In the genomic region with DNA sequence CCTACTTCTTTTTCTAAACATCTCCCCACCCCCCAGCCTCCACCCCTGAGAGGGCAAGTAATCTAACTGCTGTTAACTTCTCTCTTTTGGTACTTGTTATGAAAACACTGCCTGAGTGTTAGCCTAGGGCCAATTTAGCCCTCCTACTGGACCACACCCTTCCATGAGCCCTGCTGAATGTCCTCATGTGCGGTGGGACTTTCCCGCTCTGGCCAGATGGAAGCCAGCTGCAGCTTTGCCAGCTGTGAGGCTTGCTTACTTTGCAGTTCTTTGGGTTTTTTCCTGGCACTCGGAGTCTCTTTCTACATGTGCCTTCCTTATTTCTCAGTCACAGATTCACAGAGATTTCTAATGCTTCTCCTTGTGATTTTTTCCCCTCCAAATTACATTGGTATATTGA, we compare ENCODE assay signal across 10 mouse cellular contexts. TPM values are rescaled to one million over a fixed set of nuclear protein-coding genes. Genes with fewer than 3 reads are reported as not detected.
DNase-seq lines count a peak whose midpoint lies in the region; ATAC-seq lines count a peak whose summit lies in the region.
"Had no signal": no experiment of that assay in that cellular context is flagged by ENCODE, and none has a peak within 500 bp of the region (broad histone marks: within the 10 kb centered on the region; RNA-seq: fewer than 3 reads in every experiment).

No protein-coding gene starts in this region.

- no peak overlapping the region for H3K4me2 ChIP-seq in forebrain, embryonic 14.5 days (ENCODE audit: low read length)
- H3K4me2 ChIP-seq: neural tube, embryonic 15.5 days had no signal

- H3K36me3 ChIP-seq in forebrain, embryonic 14.5 days (ENCODE audit: control insufficient read depth, insufficient read depth, low read length): no peaks in the 10 kb centered on the region
- H3K36me3 ChIP-seq: neural tube, embryonic 15.5 days had no signal

- H3K9me3 ChIP-seq in forebrain, embryonic 14.5 days (replicated peaks; ENCODE audit: control insufficient read depth, low read length): no peaks in the 10 kb centered on the region
- H3K9me3 ChIP-seq: neural tube, embryonic 15.5 days had no signal

- H3K27ac ChIP-seq in forebrain, embryonic 14.5 days (ENCODE audit: low read depth, low read length): no peak overlapping the region
- H3K27ac ChIP-seq: neural tube, embryonic 15.5 days had no signal

- no peak overlapping the region for H3K9ac ChIP-seq in forebrain, embryonic 14.5 days (ENCODE audit: low read length)
- H3K9ac ChIP-seq: neural tube, embryonic 15.5 days had no signal

- H3K4me1 ChIP-seq in forebrain, embryonic 14.5 days (ENCODE audit: control insufficient read depth, insufficient read depth, low read length): no peaks in the 10 kb centered on the region
- H3K4me1 ChIP-seq: neural tube, embryonic 15.5 days had no signal

- no peaks in the 10 kb centered on the region for H3K27me3 ChIP-seq in forebrain, embryonic 14.5 days (replicated peaks; ENCODE audit: control insufficient read depth, insufficient read depth, low read length)
- H3K27me3 ChIP-seq: neural tube, embryonic 15.5 days had no signal

- no peak for ATAC-seq in forebrain, embryonic 14.5 days

- no peak overlapping the region for H3K4me3 ChIP-seq in forebrain, embryonic 14.5 days (ENCODE audit: low read depth, low read length)
- H3K4me3 ChIP-seq: neural tube, embryonic 15.5 days had no signal

- WGBS in forebrain, embryonic 14.5 days: 72% methylated on average over 3 of the region's 3 CpGs

- peak; percentile 30 for DNase-seq in embryo, embryonic 11 days
- DNase-seq in embryo, embryonic 9.5 days (ENCODE audit: extremely low spot score): no peak
- peak; percentile 38 for DNase-seq in urinary bladder, postnatal 14 days (ENCODE audit: low spot score)
- DNase-seq in urinary bladder, postnatal 25 days (ENCODE audit: low spot score): no peak
- peak; percentile 39 for DNase-seq in heart, postnatal 4 days
- DNase-seq in adrenal gland, postnatal 36 days: no peak
- DNase-seq in forebrain, embryonic 14.5 days (ENCODE audit: low spot score): no peak
- DNase-seq in Muller cell, postnatal 12 days (ENCODE audit: inconsistent ontology term): no peak
- DNase-seq: adrenal gland, adult 2 months had no signal

RNA-seq across cellular contexts. Expression of a gene that starts 45.3 kb away (rescaled TPM):
- total RNA-seq in heart, postnatal 4 days (2021): 10 to 100 TPM; 29.5 to 31.1 TPM
- 10 to 100 TPM; 17.7 to 29.7 TPM for total RNA-seq in adrenal gland, postnatal 36 days (2021)
- polyA plus RNA-seq in forebrain, embryonic 14.5 days (2014; fragmentation: Nextera tagmentation; extraction: Ambion mirVana): 13.0 and 13.8 TPM in 2 replicates

Comparison
In these comparisons a context has a peak if more than half of its experiments do, and no peak if none do; other contexts are left out.
1. DNase-seq: peak in embryo, embryonic 11 days (single experiment), urinary bladder, postnatal 14 days (single experiment) and heart, postnatal 4 days (single experiment); none in embryo, embryonic 9.5 days (single experiment), urinary bladder, postnatal 25 days (single experiment), adrenal gland, postnatal 36 days (0 of 2), forebrain, embryonic 14.5 days (single experiment) and Muller cell, postnatal 12 days (single experiment).